Mouse (Mus musculus) forebrain, embryonic 10.5 days (tissue): Measurements from ENCODE around the gene Slc38a8. TPM values are rescaled to one million over a fixed set of nuclear protein-coding genes. Genes with fewer than 3 reads are reported as not detected.

Experiments used
- DNase-seq: peaks from one replicate; pipeline ENCODE4 v3.0.0-alpha.2; 2017; ENCODE audit warnings: low spot score; ENCODE audit errors: extremely low spot score
- H3K27ac ChIP-seq: fragments of 300-500 bp; sonication (generic); 2 replicates; pipeline ENCODE4 v1.5.1; 2016; ENCODE audit warnings: mild to moderate bottlenecking
- H3K27me3 ChIP-seq: fragments of 300-500 bp; sonication (generic); 2 replicates; pipeline ENCODE4 v1.6.1; 2016; ENCODE audit warnings: mild to moderate bottlenecking; ENCODE audit not compliant: poor library complexity, severe bottlenecking
- H3K36me3 ChIP-seq: fragments of 300-500 bp; sonication (generic); replicated peaks from 2 replicates; pipeline ENCODE4 v1.6.1; 2016; ENCODE audit warnings: mild to moderate bottlenecking, moderate library complexity
- H3K4me1 ChIP-seq: fragments of 300-500 bp; sonication (generic); 2 replicates; pipeline ENCODE4 v1.6.1; 2016
- H3K4me3 ChIP-seq: fragments of 300-500 bp; sonication (generic); 2 replicates; pipeline ENCODE4 v1.5.1; 2016; ENCODE audit warnings: mild to moderate bottlenecking, moderate library complexity
- H3K9me3 ChIP-seq: fragments of 300-500 bp; sonication (generic); 2 replicates; pipeline ENCODE4 v1.6.1; 2016; ENCODE audit warnings: mild to moderate bottlenecking, moderate library complexity
- WGBS: fragments of 180-500 bp; shearing (Covaris S2); methylation state at CpG from one replicate; pipeline ENCODE4 v1.1.7; 2016; 5-methylcytosine and 5-hydroxymethylcytosine counted together
- polyA plus RNA-seq: library from polyadenylated mRNA; unstranded; fragments of >200 nt; fragmentation: Nextera tagmentation; extraction: Ambion mirVana; gene quantifications from 2 replicates; pipeline ENCODE4 v1.2.1, GENCODE M21; 2016

Gene Slc38a8
- polyA plus RNA-seq, 1 experiment from 2014 or later = 1.0 TPM

- Histone ChIP-seq H3K27ac (no peak overlapping the region), H3K27me3 (peaks cover 5% of the 10 kb centered on the region), H3K4me1 (peaks cover 33% of the 10 kb centered on the region), H3K4me3 (no peak overlapping the region), H3K36me3 (no peaks in the 10 kb centered on the region), H3K9me3 (no peaks in the 10 kb centered on the region)
- 63% methylated on average over 3 of the region's 3 CpGs for WGBS
- no peak for DNase-seq
These were observed 69.1 kb downstream of the Slc38a8 start for GRCm38 (mm10) chr8:119432372-119432771.

- Histone ChIP-seq H3K4me3 (no peak overlapping the region), H3K4me1 (peaks cover 22% of the 10 kb centered on the region), H3K36me3 (no peaks in the 10 kb centered on the region), H3K9me3 (no peaks in the 10 kb centered on the region), H3K27ac (no peak overlapping the region), H3K27me3 (peaks cover 5% of the 10 kb centered on the region; the same call in 1 of the 2 replicates)
- WGBS = 87% methylated on average over 7 of the region's 7 CpGs
- DNase-seq = no peak
These were observed 70.8 kb downstream of the Slc38a8 start for GRCm38 (mm10) chr8:119430690-119431089.

GRCm38 (mm10) chr8:119430250-119430649, 71.2 kb downstream of the Slc38a8 start:
- Histone ChIP-seq H3K9me3 (no peaks in the 10 kb centered on the region), H3K4me1 (peaks cover 22% of the 10 kb centered on the region), H3K4me3 (no peak overlapping the region), H3K27me3 (peaks cover 5% of the 10 kb centered on the region; the same call in 1 of the 2 replicates), H3K27ac (no peak overlapping the region), H3K36me3 (no peaks in the 10 kb centered on the region)
- 75% methylated on average over 8 of the region's 8 CpGs for WGBS
- no peak for DNase-seq

Other genes with a start within 250 kb of the Slc38a8 start
- gene Hsbp1, start 157.2 kb downstream of the Slc38a8 start, polyA plus RNA-seq = 246 and 255 TPM in 2 replicates
- 9.2 and 10.2 TPM in 2 replicates for gene Mlycd, start 106.8 kb downstream of the Slc38a8 start, polyA plus RNA-seq
- gene Osgin1, start 67.6 kb downstream of the Slc38a8 start, polyA plus RNA-seq = 0.48 and 0.73 TPM in 2 replicates
- 15.5 and 19.1 TPM in 2 replicates for gene Necab2, start 55.0 kb downstream of the Slc38a8 start, polyA plus RNA-seq
- gene Mbtps1, start 57.0 kb upstream of the Slc38a8 start, polyA plus RNA-seq = 106 TPM in 2 replicates
- gene Hsdl1, start 73.5 kb upstream of the Slc38a8 start, polyA plus RNA-seq = 61.9 and 66.0 TPM in 2 replicates
- 0.11 TPM in 1 of 2 replicates, not detected in the other for gene Dnaaf1, start 73.5 kb upstream of the Slc38a8 start, polyA plus RNA-seq
- 17.0 and 18.5 TPM in 2 replicates for gene Taf1c, start 103.5 kb upstream of the Slc38a8 start, polyA plus RNA-seq
- 0.10 and 0.16 TPM in 2 replicates for gene Adad2, start 111.0 kb upstream of the Slc38a8 start, polyA plus RNA-seq
- 0.10 and 0.11 TPM in 2 replicates for gene Kcng4, start 134.0 kb upstream of the Slc38a8 start, polyA plus RNA-seq
- gene Wfdc1, start 164.7 kb upstream of the Slc38a8 start, polyA plus RNA-seq = 2.7 and 3.7 TPM in 2 replicates
- 1.5 and 1.6 TPM in 2 replicates for gene Atp2c2, start 198.3 kb upstream of the Slc38a8 start, polyA plus RNA-seq